Mouse (Mus musculus): ENCODE measurements at regions not wholly inside any gene's neighbourhood (a gene's known extent, or its start where the extent isn't known, plus 50 kb on each side); places are given as distances from the start of the nearest gene placed in this dataset.

DNA sequence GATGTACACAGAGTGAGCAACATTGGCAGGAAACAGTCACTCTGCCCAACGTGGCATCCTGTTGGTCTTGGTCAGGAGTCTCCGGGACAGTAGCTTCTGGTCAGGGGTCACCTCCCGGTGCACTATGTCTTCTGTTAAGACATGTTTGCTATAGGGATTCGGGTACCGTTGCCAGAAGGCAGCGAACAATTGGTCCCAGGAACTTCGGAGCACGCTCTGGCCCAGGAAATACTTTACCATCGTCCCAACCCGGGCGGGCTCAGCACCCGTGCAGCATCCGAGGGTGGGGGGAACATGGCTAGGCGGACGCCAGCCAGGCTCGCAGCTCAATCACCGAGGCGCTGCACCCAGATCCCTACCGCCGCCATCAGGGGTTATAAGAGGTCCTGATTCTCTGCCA, 80.6 kb upstream of the Adam23 start:
- Histone ChIP-seq H3K36me3 (no peaks in the 10 kb centered on the region), H3K9ac (replicated peaks) (no peak overlapping the region), H3K27me3 (replicated peaks) (no peaks in the 10 kb centered on the region), H3K4me1 (peaks cover 9% of the 10 kb centered on the region), H3K4me3 (replicated peaks) (no peak overlapping the region), H3K27ac (replicated peaks) (no peak overlapping the region), H3K9me3 (replicated peaks) (no peaks in the 10 kb centered on the region), H3K4me2 (no peak overlapping the region)
- ATAC-seq (ENCODE audit: low FRiP score): no peak
- WGBS: 97% methylated on average over 20 of the region's 20 CpGs

DNA sequence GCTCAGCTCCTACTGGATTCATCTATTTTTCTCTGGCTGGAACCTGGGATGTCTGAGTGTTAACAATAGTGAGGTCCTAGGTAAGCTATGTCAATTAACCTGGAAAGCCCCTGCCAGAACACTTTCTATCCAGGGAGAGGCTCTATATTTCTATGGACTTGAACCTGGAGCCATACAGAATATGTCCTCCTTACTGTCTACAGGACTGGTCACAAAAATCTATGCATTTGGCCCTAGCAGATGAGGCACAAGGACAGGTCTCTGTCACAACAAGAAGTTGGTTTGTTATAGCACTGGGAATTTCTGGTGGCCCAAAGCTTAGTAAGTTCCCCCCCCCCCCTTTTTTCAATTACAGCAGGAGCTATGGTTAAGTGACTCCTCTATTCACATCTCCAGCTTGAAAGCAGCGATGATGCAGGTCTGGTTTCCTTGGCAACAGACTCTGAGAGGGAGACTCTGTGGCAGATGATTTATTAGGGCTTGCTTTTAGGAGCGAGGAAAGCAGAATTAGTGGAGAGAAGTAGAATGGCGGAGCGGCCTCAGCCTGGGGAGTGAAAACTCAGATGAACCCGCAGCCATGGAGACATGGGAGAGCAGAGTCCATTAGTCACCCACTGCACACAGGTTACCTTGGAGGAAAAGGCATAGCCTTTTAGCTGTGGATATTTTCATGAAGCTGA, 77.9 kb upstream of the Adam23 start:
- ATAC-seq (ENCODE audit: low FRiP score): peak; percentile 94
- H3K27me3 ChIP-seq (replicated peaks): no peaks in the 10 kb centered on the region
- peaks cover 9% of the 10 kb centered on the region for H3K4me1 ChIP-seq
- WGBS: 4% methylated on average over 5 of the region's 5 CpGs
- no peaks in the 10 kb centered on the region for H3K9me3 ChIP-seq (replicated peaks)
- peak overlapping the region; percentile 64 for H3K27ac ChIP-seq (replicated peaks)
- H3K4me2 ChIP-seq: peak overlapping the region; percentile 28; the same call in 1 of the 2 replicates
- H3K36me3 ChIP-seq: no peaks in the 10 kb centered on the region
- no peak overlapping the region for H3K4me3 ChIP-seq (replicated peaks)
- H3K9ac ChIP-seq (replicated peaks): no peak overlapping the region

DNA sequence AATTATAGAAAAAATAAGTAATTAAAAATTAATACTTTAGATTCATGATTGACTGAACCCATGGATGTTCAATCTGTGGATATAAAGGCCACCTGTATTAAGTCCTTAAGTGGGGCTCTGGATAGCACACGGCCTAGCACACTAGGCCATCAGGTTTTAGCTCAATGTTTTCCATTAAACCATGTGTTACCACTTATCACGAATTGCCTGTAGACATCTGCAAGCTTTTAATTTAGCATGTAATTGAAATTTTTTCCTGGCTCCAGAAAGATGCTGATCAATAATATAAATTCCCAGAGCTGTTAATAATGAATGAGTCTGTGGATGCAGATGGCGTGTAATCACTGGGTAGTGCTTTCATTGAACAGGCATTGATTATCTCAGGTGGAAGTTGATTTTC, 76.8 kb upstream of the Adam23 start:
- H3K4me3 ChIP-seq (replicated peaks): no peak overlapping the region
- 39% methylated on average over 3 of the region's 3 CpGs for WGBS
- H3K27ac ChIP-seq (replicated peaks): no peak overlapping the region
- no peak for ATAC-seq (ENCODE audit: low FRiP score)
- H3K36me3 ChIP-seq: no peaks in the 10 kb centered on the region
- no peak overlapping the region for H3K9ac ChIP-seq (replicated peaks)
- H3K27me3 ChIP-seq (replicated peaks): no peaks in the 10 kb centered on the region
- H3K4me1 ChIP-seq: peaks cover 9% of the 10 kb centered on the region
- H3K9me3 ChIP-seq (replicated peaks): no peaks in the 10 kb centered on the region
- H3K4me2 ChIP-seq: no peak overlapping the region

DNA sequence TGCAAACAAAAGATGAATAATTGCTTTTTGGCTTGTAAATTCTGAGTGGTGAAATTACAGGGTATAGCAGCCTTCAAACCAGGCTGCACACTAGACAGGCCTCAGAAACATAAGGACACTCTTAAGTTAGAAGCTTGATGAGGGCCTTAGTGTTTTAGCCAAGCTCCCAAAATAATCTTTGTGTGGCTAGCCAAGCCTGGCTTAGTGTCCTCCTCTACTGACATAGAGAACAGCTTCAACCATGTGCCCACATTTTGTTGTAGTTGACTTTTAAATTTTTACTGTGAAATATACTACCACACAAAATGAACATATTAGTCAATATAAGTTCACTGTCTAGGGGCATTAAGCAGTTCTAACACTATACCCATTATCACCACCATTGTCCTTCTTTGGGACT, 76.1 kb upstream of the Adam23 start:
- Histone ChIP-seq H3K9ac (replicated peaks) (no peak overlapping the region), H3K4me1 (peaks cover 9% of the 10 kb centered on the region), H3K36me3 (no peaks in the 10 kb centered on the region), H3K4me3 (replicated peaks) (no peak overlapping the region), H3K9me3 (replicated peaks) (no peaks in the 10 kb centered on the region), H3K27me3 (replicated peaks) (no peaks in the 10 kb centered on the region), H3K27ac (replicated peaks) (no peak overlapping the region), H3K4me2 (no peak overlapping the region)
- no peak for ATAC-seq (ENCODE audit: low FRiP score)

DNA sequence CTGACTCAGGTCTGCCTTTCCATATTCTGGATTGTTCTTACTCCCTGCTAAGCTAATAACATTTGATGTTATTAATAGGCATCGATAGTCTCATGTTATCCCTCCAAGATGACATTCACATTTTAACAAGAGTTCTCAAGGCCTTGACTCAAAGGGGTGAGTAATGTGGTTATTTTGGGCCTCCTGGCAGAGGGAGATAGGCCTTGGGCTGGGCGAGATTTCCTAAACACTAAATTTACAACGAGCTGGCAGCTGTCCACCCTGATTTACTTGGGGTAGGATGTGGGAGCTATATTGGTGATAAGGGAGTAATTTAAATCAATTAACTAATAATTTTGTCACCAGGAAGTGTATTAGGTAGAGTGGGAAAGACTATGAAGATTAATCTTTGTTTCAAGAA, 62.6 kb upstream of the Adam23 start:
- Histone ChIP-seq H3K9me3 (replicated peaks) (no peaks in the 10 kb centered on the region), H3K4me1 (peaks cover 5% of the 10 kb centered on the region; the same call in 1 of the 2 replicates), H3K27me3 (replicated peaks) (no peaks in the 10 kb centered on the region), H3K36me3 (no peaks in the 10 kb centered on the region), H3K4me3 (replicated peaks) (no peak overlapping the region), H3K9ac (replicated peaks) (no peak overlapping the region), H3K4me2 (no peak overlapping the region), H3K27ac (replicated peaks) (no peak overlapping the region)
- 67% methylated on average over 3 of the region's 3 CpGs for WGBS
- ATAC-seq (ENCODE audit: low FRiP score): no peak

DNA sequence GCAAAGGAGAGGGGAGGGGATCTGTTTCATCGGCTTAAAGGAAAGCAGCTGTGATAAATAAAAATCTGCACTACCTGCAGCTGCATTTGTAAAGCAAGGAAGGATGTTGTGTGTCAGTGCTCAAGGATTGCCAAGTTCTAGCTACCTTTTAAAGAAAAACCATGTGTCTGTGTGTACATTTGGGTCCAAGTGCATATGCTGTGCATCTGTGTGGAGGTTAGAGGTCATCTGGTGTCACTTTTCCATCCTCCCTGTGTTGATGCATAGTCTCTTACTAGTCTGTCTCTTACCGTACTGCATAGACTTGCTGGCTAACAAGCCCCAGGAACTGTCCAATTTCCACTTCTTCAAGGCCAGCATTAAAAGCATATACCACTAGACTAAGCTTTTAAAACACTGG, 60.6 kb upstream of the Adam23 start:
- no peak for ATAC-seq (ENCODE audit: low FRiP score)
- Histone ChIP-seq H3K36me3 (no peaks in the 10 kb centered on the region), H3K9ac (replicated peaks) (no peak overlapping the region), H3K4me3 (replicated peaks) (no peak overlapping the region), H3K27me3 (replicated peaks) (no peaks in the 10 kb centered on the region), H3K4me1 (peaks cover 5% of the 10 kb centered on the region), H3K27ac (replicated peaks) (no peak overlapping the region), H3K9me3 (replicated peaks) (no peaks in the 10 kb centered on the region), H3K4me2 (no peak overlapping the region)
- WGBS: 73% methylated on average over 2 of the region's 2 CpGs

DNA sequence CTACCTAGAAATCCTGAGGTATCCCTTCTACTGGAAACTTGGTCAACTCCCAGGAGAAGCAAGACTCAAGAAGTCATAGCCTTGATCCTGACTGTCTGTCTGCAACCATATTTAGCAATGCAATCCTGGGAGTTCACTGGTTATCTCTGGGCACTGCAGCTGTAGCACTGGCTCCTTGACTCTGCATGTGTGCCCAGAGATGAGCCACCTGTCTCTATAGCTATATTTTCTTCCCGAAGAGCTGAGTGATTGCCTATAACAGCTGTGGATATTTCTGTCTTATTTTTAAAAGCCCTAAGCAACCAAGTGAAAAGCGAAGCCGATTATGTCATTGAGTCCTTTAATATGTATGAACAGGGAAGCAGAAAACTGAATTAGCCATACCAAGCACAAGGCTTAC, 50.3 kb upstream of the Adam23 start:
- 83% methylated on average over 3 of the region's 3 CpGs for WGBS
- H3K4me2 ChIP-seq: no peak overlapping the region
- H3K27ac ChIP-seq (replicated peaks): no peak overlapping the region
- H3K4me3 ChIP-seq (replicated peaks): no peak overlapping the region
- H3K9ac ChIP-seq (replicated peaks): no peak overlapping the region
- H3K27me3 ChIP-seq (replicated peaks): no peaks in the 10 kb centered on the region
- H3K4me1 ChIP-seq: no peaks in the 10 kb centered on the region
- no peak for ATAC-seq (ENCODE audit: low FRiP score)
- H3K36me3 ChIP-seq: no peaks in the 10 kb centered on the region
- H3K9me3 ChIP-seq (replicated peaks): no peaks in the 10 kb centered on the region
